Mouse (Mus musculus) ES-Bruce4 (cell line): ENCODE data around the gene Pnmal2.

ENCODE experiments used
- CTCF ChIP-seq: IDR thresholded peaks from one replicate; pipeline ENCODE4 v1.8.1; 2011; ENCODE audit warnings: low read depth, low read length
- EP300 ChIP-seq: IDR thresholded peaks from 2 replicates; pipeline ENCODE4 v1.6.1; 2011; ENCODE audit warnings: low read depth, low read length; ENCODE audit not compliant: insufficient read depth

GRCm38 (mm10) chr7:16944061-16944807, at the start of gene Pnmal2:
- TF ChIP-seq EP300 (0 out of 2 replicates have a peak, but pooled peaks have one; percentile 33), CTCF (no peak)
